Mouse (Mus musculus) left cerebral cortex, postnatal 36 days (tissue): ENCODE measurements around the gene Kank1. TPM values are rescaled to one million over a fixed set of nuclear protein-coding genes. Genes with fewer than 3 reads are reported as not detected.

Experiments used
- DNase-seq, 2 experiments: peaks; one replicate each; pipeline ENCODE4 v3.0.0; 2021 to 2022; ENCODE audit warnings: low spot score in 2 of 2, mixed read lengths in 1 of 2
- intact Hi-C: fragments of 180-260 bp; cut with DNase I; formaldehyde crosslinking; loops from one replicate; pipeline ENCODE4 v1.15.1; 2025
- total RNA-seq, 2 experiments: library from RNA; stranded (reverse); gene quantifications; 2 replicates each; pipeline ENCODE4 v1.2.3; 2021

The Kank1 gene
- total RNA-seq, 2 experiments from 2014 or later = 17.5 to 17.9 TPM

DNA sequence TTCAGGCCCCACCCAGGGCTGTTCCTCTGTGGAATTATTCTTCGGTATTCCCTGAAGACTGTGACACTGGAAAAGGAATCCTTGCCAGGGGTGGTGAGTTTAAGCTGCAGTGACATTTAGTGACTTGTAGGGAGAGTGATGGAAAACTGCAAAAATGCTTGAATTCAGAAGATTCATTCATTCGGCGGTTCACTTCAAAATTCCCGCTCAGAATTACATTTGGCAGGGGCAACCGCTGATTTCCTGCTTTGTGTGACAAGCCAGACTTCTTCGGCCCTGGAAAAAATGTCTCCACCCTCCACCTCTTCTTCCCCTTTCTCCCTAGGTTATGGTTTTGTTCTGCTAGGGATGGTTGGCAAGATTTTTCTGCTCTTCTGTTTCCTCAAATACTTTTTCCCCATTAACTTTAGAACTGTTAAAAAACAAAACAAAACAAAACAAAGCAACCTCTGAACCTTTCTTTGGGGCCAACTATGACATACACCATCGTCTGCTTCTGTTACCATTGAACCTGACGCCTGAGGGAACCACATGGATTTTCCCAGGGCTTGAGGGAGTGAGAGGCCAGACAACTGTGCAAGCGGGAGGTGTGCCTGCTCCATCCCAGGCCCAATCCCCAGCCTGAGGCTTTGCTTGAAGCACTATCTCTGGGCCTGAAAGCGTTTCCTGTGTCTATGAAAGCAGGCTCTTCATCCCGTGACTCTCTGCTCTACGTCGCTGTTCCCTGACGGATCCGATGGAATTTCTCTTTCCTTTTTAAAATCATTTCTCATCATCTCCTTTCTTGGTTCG, 150.1 kb downstream of the Kank1 start:
- DNase-seq = no peak
- intact Hi-C loops = no loop called here

DNA sequence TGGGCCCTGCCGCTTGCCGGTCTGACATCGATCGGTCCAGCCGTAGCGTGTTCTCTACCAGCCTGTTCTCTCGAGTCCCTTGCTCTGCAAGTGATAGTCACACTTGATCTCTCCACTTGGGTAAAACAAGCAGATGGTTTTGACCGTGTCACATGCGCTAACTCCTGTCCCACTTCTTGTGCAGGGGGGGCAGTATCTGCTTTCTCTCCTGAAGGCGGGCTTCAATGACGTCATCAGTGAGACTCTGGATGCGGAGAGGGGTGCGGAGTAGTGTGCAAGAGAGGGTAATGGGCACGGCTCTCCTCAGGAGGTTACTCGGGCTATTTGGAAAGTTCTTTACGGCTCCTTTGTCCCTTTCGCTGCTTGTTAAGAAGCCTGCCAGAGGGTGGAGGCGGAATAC, 151.1 kb downstream of the Kank1 start:
- no peak for DNase-seq
- intact Hi-C loops = no loop called here

DNA sequence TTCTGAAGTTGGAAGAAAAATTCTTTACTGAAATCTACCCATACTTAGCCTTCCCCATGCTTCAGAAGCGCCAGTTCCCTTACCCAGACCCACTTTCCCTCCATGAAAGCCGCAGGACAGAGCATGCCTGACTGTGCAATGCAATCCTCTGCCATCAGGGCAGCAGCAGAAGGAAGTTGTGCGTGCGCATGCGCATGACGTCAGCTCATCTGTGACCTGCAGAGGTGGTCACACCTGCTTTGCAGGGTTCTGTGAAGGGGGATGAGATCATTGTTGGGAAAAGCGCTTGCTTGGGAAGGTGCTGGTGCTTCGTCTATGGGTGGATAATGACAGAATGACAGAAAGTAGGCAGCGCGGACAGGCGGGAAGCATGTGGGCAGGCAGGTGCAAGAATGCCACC, 155.4 kb downstream of the Kank1 start:
- DNase-seq = no peak
- intact Hi-C loops = no loop called here

DNA sequence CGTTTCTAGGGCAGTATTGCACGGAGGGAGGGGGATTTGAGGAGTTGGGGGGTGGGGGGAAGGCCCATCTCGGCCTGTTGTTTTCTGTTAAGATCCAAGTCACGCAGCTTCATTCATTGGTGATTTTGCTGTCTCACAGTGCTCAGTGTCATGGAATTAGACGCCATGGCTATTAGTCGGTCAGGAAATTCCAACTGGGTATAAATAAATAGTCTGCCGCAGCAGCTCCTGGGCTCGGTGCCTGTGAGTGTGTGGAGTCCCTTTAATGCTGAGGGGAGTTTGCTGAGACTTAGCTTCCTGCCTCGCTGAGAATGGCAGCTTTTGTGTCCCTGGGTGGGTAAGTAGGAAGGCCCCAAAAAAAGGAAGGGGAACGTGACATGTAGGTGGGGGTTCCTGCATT, 158.3 kb downstream of the Kank1 start:
- DNase-seq = no peak

DNA sequence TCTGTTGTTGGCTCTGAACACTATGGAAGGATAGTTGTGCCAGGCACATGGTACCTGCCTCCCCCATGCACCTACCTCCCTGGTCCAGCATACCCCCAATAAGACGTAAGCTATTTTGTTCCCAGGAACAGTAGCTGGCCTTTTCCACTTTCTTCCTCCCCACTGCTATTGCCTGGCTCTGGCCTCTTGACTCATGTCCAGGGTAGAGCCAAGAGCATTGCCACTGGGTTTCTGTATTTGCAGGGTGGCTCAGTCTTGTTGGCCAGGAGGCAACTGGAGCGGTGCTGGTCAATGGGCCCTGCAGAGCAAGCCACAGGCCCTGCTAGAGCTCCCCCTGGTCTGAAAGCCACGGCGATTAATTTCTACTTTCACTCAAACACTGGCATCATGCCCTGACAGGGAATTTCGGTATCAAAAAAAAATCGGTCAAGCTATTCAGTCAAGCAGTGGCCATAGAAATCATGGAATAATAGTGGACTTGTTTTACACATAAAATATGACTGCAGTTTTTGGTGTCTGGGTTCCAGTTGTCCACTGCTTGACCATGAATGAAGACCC, 160.0 kb downstream of the Kank1 start:
- DNase-seq = no peak
- intact Hi-C loops = no loop called here

More for the DNA sequence above, 158.3 kb downstream of the Kank1 start:
- intact Hi-C loops = no loop called here

DNA sequence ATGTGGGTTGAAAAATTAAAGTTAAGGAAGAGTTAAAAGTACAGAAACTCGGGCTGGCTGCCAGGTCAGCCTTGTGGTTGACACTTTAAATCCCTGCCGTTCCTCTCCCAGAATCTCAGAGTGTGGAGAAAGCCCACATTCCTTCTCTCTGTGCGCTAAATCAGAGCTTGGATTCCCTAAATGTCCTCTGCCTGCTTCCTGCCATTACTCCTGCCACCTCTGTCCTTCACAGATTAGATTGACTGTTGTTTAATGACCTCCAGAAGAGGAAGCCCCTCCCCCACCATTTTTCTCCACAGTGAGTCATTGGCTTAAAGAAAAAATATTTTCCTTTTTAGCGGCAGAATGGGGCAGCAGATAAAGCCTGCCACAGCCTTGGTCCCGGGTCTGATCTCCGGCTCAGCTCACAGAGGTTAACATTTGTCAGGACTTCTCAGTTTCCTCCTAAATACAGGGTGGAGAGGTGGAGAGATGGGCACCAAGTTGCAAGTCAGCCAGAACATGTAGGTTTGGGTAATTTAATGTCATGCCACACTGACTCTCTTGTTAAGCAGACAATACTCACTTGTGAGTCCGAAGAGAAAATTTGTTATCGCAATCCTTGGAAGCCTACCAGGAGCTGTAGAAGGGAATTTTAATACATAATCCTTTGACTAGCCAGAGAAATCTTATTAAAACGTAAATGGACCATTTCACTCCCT, 162.9 kb downstream of the Kank1 start:
- DNase-seq = no peak
- intact Hi-C loops = no loop called here

DNA sequence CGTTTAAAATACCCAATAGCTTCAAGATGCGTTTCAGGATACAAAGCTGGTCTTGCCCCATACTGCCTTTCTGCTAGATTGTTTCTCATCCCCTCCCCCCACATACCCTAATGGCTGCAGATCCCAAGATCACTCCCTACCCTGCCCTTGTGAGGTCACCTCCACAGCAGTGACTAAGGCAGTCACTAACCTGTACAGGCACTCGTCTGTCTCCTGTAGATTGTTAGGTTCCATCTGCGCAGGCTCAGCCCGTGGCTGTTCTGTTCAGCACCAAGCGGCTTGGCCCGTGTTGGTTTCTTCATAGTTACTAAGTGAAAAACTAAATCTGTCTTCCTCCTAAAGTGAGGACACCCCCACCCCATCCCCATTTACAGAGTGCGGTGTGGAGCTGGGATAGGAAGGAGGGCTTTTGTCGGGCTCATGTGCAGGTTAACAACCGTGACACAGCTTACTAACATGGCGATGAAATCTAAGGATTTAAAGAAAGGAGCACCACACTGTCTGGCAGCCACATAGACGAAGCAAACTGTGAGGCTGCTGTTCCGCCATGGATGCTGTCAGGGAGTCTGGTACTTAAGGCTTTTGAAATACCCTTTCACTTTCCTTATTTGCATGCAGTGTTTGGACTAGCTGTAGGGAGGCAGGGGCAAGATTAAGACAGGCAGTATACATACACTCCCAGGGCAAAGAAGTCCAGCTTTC, 163.6 kb downstream of the Kank1 start:
- intact Hi-C loops = no loop called here
- DNase-seq = no peak

DNA sequence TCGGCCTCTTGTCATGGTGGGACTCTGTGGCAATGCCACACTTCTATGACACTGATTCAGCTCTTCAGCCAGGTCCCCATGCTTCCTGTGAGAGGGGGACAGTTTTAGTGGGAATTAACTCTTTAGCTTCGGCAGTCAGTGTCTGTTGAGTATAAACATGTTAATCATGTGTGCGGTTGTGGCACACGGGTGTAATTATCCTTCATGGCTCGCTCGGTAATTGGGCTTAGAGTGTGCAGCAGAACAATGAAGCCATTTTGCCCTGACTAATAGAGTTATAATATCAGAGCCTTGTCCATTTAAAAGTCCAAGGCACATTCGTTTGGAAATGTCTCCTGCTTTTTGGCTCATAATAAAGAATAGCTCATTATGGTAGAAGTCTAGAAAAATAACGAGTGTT, 164.7 kb downstream of the Kank1 start:
- DNase-seq = no peak
- intact Hi-C loops = no loop called here

DNA sequence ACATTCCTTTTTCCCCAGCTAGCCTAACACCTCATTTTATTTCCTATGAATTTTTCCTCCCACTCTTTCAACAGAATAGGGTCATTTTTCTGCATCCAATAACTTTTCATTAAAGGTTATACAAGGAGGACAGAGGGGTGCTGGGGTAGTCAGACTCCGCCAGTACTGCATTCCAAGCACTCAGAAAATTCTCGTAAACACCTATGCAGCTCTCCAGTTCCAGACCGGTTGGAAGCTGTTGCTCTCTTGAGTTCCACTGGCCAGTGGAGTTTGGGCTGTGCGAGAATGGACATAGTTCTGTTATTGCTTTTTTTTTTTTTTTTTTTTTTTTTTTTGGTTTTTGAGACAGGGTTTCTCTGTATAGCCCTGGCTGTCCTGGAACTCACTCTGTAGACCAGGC, 167.4 kb downstream of the Kank1 start:
- intact Hi-C loops = no loop called here
- DNase-seq = no peak

DNA sequence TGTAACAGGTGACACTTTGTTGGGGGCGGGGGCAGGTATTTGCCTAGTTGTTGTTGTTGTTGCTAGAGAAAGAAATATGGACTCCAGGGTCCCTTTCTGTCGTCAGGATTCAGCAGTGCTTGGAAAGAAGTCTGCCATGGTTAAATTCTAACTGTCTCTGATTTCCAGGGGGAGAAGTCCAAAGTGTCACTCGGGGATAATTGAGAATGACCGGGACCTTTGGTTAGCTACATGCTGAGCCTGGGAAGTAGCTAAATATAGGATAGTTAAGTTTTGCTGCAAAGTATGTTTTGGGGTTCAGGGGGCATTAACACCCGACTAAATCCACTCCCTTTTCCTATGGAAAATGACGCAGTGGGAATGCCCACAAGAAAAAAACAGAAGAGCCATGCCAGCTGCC, 169.2 kb downstream of the Kank1 start:
- intact Hi-C loops = no loop called here
- DNase-seq = no peak

DNA sequence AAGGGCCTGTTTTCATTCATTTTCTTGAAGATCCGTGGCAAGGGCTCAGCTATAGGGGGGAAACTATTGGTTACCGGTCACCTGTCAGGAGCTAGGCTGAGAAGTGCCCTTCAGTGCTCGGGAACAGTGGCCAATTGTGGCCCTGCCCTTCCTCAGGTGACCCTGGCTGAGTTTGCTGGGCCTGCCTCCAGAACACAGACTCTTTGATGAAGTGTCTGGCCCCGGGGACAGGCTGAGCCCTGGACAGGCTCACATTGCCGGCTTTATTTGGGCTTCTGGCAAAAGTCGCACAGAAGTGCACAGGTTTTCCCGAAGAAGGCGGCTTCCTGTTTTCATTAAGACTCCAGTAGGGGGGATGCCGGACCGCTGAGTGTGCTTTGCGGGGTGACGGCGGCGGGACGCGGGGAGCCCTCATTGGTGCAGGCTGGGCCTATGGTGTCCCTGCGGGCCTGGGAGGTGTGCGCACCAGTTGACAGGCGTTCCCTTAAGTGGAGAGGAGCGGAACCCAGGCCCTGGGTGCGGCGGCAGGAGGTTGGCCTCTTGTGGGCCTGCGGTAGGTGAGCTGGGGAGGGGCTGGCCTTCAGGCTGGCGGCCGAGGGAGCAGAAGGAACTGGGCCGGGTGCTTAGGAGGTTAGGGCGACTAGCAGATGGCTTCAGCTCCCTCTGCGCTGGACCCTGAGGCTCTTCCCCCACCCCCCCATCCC, 169.9 kb downstream of the Kank1 start:
- intact Hi-C loops = no loop called here
- peak; percentile 54 to 63 for DNase-seq

DNA sequence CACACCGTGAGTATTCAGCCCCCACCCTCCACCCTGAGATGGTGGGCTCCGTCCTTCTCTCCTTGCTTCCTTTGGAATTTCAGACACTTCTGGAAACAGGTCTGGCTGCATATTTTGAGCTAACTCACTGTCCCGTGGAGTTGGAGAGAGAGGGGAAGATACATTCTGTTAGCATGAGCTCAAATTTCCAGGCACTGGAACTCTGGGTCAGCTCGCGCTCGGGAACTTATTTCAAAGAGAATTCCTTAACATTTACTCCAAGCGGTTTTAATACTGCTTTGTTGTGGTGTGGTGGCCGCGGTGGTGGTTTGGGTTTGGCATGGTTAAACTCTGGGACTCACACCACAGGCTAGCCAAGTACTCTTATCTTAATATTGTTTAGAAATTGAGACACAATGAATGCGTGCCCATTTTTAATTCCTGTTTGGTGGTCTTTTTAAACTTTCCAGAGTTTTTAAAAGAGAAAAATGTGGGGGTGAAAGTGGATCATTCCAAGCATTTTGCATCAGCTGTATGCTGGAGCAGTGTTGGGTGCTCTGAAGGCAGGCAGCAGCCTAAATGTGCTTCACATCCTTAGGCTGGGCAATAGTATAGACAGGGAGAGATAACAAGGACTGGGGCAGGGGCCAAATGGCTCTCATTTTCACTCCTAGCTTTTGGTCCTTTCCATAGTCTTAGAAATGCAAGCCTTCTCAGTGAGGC, 170.6 kb downstream of the Kank1 start:
- DNase-seq = no peak
- intact Hi-C loops = no loop called here

DNA sequence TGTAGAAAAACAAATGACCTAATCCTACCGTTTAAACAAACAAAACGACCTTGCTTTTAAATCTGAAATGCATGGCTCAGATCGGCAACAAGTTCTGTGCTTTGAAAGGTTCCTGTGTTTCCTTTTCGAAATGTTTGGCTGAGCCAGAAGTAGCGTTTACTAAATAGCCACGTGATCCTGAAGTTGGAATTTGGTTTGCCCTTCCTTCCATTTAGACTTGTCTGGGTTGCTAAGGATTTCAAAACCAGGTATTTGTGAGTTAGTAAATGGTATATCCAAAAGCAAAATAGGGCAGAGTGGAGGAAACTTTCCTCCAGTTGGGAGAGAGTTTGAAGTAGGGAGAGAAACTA, 171.1 kb downstream of the Kank1 start:
- intact Hi-C loops = no loop called here
- no peak for DNase-seq

DNA sequence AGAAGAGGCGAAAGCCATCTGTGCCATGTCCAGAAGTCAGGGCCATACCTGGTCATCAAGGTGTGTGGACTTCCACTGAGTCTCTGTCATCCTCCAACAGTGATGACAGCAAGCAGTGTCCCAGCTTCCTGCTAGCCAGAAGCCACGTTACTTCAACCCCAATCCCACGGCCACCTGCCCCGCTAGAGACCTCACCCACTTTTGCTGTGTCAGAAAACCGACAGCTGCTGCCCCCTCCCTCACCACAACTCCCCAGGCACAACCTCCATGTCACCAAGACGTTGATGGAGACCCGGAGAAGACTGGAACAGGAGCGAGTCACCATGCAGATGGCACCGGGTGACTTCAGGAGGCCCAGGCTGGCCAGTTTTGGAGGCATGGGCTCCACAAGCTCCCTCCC, 172.5 kb downstream of the Kank1 start:
- intact Hi-C loops = no loop called here
- DNase-seq = no peak

DNA sequence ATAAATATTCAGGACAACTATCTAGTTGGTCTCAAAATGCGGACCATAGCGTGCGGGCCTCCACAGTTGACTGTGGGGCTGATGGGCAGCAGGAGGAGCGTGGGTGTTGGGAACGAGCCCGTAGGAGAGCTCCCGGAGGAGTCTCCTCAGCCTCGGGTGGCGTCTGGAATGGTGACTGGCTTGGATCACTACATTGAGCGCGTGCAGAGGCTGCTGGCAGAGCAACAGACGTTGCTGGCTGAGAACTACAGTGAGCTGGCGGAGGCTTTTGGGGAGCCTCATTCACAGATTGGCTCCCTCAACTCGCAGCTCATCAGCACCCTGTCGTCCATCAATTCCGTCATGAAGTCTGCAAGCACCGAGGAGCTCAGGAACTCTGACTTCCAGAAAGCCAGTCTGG, 174.6 kb downstream of the Kank1 start:
- intact Hi-C loops = no loop called here
- peak; percentile 26 to 42 for DNase-seq

DNA sequence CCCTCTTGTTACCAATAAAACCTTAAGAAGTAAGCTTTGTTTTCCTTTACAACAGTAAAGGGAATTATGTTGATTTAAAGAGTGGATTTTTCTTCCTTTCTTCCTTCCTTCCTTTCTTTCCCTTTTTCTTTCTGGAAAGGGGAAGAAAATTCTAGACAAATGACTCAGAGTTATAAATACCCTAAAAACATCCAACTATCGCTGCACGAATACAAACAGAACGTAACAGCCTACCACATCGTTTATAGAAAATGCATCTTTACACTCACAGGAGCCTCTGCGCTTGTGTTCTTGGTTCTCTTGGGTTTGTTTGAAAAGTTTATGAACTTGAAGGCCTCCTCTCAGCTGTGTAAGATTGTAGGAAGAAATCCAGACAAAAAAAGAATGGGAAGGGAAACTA, 178.7 kb downstream of the Kank1 start:
- intact Hi-C loops = no loop called here
- DNase-seq = no peak

DNA sequence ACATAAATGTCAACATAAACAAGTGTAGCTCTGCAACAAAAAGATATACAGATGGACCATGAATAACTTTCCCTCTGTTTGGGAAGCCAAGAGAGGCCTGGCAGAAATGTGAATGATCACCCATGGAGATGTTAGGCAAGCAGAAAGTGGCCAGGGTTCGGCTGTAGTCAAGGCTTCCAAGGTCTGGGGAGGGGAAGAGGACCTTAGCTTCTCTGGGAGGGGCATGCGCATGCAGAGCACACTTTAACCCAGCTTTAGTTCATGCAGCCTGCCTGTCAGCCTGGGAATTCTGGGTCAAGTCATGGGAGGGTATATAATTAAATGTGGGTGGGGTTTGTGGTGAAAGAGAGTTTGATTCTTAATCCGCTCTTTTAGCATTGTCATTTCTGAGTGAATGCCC, 180.9 kb downstream of the Kank1 start:
- no peak for DNase-seq
- intact Hi-C loops = no loop called here

DNA sequence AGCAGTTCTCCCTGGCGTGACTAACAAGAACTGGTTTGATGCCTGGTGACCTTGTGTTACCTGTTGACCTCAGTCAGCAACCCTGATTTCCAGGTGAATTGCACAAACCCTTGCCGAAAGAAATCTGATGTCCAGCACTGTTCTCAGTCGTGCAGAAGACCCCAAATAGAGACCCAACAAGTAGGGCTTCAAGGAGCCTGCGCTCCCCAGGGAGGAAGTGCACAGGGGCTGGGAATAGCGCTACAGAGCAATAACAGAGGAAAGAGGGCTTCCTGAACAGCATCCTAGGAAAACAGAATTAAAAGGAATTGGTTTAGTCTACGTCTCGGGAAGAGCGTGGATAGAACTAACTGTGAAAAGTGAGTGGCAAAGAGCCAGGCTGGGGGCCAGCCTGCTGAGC, 183.2 kb downstream of the Kank1 start:
- DNase-seq = no peak
- intact Hi-C loops = no loop called here

DNA sequence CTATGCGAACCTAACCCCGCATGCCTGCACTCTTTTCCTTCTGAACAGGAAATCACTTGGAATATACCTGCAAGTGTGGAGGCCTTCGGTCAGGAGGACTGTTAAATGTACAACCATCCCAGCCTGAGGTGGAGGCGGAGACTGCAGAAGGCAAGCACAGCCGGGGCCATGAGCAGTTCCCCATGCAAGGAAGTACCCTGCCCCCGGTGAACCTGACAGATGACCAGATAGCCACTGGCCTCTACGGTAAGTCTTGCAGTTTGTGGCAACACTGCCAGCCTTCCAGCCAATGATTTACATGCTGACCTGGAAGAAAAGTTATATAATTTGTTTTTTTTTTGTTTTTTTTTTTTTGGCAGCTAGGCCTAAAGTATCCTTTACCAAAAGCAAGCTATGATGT, 185.3 kb downstream of the Kank1 start:
- intact Hi-C loops = no loop called here
- DNase-seq = no peak
